Mouse (Mus musculus): ENCODE measurements at regions not wholly inside any gene's neighbourhood (a gene's known extent, or its start where the extent isn't known, plus 50 kb on each side); places are given as distances from the start of the nearest gene placed in this dataset.

DNA sequence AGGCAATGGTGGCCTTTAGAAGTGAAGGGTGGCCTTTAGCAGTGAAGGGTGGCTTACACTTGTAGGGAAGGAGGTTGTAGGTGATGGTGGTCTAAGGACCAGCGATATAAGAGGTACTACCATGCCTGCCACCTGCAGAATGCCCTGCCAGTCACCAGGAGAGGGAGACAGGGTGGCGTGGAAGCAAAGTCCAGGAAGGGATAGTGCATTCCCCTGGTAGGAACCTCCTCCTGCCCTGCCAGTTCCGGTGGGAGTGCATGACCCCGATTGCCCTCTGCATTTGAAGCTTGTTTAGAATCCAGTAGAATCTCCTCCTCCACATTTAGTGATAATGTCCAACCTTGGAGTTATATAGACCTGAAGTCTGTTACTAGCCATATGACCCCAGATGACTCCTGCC, 127.7 kb upstream of the Id2 start:
- DNase-seq (ENCODE audit: low spot score): no peak

DNA sequence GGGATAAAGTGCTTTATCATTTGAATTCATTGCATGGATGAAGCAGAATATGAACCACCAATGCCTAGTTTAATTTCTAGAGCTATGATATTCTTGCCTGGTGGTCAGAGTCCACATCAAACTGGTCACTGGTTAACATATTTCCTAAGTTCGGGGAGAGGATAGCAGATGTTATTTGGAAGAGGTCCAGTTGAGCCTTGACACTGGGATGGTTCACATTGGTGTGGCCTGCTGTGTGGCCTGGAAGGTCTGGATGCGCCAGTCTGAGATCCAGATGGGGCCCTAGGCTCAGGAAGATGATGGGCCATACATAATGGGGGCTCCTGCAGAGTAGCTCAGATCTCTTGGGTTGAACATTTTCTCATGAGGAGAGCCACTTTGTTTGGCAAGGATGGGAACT, 127.3 kb upstream of the Id2 start:
- DNase-seq (ENCODE audit: low spot score): no peak

DNA sequence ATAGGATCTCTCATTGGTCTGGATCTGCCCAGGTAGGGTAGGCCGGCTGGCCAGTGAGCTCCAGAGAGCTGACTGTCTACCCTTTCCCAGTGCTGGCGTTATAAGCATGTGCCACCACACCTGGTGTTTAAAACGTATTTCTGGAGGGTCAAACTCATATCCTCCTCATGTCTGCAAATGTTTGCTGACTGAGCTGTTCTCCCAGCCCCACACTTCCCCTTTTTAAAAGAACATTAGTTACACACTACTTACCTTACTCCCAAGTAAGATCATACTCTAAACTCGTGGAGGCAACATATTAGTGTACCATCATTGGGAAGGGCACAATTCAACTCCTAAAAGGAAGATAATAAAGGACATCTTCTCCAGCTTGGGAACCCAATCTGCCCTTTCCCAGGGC, 126.6 kb upstream of the Id2 start:
- no peak for DNase-seq (ENCODE audit: low spot score)

DNA sequence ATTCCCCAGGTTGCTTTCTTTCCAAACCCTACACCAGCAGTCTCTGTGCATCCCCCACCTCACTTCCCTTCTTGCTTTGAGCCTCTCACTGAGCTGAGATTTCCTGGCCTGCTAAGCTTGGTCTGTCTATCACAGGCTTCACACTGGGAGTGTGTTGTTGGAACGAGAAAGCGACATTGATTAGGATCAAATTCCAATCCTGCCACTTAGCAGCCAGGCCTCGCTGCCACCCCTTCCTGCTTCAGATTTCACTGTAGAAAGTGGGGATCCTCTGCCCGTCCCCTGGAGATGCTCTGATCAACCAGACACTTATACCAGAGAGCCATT, 123.8 kb upstream of the Id2 start:
- DNase-seq (ENCODE audit: low spot score): peak; percentile 27

DNA sequence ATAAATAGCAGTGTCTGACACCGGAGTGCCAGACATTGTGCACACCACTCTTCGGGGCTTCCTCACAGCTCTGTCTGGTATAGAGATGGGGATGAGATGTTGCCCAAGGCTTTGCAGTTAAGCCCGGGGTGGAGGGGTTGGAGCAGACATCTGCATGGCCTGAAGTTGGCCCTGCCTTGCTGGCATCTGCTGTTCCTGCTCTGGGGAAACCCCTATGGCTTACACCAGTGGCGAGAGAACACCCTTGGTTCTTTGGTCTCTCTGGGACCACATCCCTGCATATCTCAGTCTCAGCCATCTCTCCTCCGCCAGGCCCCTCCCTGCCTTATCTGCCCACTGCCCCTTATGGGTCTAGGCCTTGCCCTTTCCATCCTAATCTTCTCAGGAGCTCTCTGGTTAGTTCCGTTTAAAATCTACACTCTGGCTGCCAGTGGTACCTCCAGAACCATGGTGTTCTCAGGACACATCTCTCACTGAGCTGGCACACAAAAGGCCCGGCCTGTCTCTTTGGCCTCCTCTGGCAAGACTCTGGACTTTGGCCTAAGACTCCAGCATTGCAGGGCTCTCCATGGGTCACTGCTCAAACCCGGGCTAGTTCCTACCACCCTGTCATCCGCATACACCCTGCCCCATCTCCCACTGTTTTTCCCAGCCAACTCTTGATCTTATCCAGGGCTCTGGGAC, 123.3 kb upstream of the Id2 start:
- no peak for DNase-seq (ENCODE audit: low spot score)

DNA sequence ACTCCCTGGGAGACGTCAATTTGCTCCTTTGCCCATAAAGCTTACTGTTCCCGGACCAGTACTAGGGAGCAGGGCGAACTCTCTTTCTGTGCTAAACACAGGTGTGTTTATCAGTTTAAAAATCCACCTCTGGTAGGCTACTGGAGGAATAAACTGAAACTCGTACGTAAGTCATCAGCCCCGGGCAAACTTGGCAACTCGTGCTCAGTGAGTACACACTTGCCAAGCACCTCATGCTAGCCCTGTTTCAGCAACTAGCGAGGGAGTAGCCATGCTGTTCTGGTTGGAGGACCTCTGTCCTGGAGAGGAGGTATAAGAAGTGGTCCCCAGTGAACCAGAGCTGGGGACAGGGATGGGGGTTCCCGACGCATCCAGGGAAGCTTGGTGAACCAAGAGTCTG, 122.6 kb upstream of the Id2 start:
- no peak for DNase-seq (ENCODE audit: low spot score)

DNA sequence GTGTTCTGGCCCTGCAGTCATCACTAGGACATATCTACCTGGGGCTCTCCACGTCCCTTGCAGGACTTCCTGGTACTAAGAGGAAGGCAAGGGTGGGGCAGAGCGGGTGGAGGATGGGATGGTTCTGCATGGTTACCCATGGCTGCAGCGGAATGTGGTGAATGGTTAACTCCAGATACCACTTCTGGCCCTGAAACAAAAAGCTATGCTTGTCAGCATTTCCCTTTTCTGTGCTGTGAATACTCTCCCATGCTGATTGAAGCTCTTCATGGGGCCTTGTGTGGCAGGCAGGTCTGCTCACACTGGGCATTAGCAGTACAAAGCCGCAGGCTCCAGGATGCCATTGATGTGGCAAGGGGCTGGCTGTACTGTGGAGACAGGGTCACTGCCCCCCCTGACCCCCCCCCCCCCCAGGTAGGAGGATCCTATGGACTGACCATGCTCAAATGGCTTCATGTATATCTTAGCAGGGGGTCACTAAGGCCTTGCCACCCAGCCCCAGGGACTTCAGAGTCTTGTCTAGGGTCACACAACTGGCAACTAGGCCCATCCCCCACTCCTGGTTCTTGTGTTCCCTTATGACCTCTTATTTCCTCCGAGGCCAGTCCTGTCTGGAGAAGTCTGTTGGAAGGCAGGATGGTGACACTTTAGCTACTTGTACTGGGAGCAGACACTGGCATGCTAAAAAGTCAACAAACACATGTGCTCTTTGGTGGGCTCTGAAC, 120.0 kb upstream of the Id2 start:
- peak; percentile 67 for DNase-seq (ENCODE audit: low spot score)

DNA sequence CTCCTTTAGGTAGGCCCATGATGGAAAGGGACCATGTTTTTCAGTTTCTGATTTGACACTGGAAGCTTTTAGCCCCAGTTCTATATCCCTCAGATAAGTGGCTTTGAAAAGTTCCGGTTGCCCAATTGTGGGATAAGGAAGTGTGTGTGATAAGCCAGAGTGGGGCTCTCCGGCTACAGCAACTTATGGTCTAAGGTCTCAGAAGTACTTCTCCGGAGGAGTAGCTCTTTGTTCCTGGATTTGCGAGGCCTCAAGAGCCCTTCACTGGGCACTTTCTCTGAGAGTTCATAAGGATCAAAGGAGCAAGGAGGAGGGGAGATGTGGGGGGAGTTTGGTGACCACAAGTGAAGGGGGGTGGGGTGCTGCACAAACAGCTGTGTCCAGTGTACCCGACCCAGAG, 118.3 kb upstream of the Id2 start:
- DNase-seq (ENCODE audit: low spot score): no peak

DNA sequence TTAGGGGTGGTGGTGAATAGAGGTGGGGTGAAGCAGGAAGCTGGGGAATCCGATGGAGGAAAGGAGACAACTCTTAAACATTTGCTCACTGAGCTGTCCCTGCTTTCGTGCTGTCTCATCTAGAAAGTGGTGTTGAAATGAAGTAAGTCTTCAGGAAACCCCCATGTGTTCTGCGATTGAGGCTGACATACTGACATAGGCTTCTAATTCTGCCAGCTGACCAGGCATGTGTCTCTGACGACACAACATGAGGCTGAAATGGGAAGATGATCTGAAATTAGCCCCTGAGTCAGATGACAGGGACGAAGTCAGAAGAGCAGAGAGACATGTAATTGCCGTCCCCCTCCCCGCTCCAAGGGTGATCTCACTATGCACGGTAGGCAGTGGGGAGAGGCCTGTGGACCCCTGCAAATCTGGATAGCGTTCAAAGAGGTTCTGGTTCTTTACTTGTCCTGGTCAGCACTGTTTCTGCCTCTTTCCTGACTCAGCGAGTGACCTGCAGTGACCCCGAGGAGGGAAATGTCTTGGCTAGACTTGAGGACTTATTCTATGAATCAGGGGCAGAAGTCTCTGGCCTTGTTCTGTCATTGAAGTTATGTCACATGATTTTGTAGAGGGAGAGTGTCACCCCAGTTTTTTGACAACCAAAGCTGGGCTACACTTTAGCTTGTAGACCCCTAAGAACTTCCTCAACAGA, 117.0 kb upstream of the Id2 start:
- no peak for DNase-seq (ENCODE audit: low spot score)

DNA sequence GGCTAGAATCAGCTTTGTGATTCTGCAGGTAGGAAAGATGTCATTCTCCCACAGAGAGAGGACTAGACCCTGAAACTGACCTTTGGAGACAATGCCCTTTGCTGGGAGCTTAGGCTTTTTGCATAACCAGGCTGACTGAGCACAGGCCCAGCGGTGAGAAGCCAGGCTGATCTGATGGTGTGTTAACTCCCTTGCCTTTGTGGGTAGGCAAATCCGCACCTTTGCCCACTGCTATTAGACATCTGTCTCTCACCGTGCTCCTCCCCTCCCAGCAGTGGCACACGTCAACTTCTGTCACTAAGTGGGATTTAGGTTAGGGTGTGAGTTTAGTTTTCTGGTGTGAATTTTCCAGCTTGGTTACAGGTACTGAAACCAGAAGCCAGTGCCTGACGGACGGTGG, 114.4 kb upstream of the Id2 start:
- no peak for DNase-seq (ENCODE audit: low spot score)

DNA sequence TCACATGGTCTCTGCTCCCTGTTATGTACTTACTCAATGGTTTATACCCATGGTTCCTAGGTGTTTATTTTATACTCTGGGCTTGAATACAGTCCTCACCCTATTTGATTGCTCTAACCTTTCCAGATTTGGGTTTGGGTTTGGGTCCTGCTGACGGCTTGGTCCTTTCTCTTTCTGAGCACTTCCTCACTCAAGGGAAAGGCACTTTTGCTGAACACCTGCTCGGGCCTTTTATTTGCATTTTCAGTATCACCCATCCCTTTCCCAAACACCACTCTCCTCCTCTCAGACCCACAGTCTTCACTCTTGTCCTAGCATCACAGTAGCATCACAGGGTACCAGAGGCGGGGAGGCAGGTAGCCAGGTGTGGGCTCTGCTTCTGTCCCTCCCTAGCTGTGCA, 113.7 kb upstream of the Id2 start:
- no peak for DNase-seq (ENCODE audit: low spot score)

DNA sequence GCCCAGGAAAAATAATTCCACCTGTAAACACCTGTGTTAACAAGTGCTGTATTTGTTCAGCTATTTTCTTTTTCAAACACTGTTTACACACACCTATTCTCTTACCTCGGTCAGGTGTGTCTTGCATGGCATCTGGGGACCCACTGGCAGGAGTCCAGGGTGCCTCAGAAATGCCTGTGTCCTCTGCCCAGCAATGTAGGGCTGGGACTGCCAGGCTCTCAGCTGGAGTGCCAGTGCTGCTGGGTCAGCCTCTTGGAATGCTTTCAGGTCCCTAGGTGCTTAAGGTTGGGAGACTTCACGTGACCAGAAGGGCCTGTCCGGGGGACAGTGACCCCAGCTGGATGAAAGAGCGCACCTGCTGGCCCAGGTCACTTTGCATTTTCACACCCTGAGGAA, 112.4 kb upstream of the Id2 start:
- DNase-seq (ENCODE audit: low spot score): no peak

DNA sequence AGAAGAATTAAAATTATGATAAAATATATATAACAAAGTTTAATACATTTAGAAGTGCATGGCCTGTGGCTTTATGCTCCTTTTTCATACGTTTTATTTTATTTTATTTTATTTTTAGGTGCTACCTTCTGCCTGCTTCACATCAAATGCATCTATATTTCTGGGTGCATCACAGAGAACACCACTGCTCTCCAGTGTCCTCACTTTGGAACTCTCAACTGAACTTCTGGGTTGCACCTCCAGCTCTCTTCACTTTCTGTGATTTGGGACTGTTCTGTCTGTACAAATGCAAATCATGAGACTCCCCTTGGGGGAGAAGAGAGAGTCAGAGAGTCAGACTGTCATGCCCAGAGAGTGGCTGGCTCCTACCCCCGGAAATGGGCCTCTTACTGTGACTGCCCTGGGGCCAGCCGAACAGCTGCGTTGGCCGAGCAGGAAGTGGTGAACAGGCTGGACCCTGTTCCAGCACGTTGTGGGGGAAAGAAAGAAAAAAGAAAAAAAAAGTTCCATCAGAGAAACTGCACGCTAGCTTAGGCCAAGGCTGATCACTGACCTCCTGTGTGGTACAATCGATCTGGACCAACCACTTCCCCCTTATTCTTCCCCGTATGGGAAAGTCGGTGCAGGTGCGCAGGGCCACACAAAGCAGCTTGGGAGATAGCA, 111.9 kb upstream of the Id2 start:
- DNase-seq (ENCODE audit: low spot score): peak; percentile 41

DNA sequence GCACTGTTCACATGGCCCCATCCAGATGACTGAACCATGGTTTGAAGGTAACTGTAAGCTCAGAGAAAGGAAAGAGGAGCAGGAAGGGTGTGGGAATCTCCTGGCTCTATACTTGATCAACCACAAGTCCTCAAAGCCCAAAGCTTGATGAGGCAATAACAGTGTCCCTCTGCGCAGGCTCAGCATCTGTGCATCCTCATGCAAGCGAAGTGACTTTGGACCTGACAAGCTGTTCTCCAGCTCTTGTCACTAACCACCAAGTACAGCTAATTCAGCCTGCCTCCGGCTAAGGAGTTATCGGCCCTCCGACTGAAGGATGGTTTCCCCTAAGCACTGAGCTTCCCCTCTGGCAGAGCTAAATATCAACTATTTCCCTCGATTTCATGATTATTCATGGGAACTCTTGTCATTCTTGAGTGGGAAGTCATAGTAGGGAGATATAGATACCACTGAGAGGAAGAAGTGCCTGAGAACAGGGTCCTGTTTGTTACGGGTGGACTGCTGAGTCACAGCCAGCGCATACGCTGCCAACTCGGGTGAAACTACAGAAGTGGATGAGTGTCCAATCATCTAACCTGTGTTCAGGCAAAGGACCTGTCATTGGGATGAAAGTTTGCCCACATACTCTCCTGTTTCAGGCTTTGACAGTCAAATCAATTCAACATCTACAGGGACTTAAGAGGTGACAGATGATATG, 106.6 kb upstream of the Id2 start:
- no peak for DNase-seq (ENCODE audit: low spot score)

DNA sequence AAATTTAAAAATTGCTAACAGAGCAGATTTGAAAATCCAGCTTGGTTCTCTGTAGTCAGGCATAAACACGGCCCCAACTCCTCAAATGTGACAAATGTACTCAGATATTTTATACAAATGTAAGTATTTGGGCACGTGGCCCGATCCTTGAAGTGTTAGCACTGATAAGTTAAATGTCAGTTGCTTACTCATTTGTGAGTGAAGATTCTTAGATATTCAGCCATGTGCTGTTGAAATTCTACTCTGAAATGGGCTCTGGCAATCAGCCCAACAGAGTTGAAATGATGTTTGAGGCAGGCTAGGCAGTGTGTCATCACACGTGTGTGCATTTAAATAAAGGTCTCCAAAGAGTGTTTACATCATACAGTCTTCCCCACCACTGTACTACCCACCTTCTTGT, 103.2 kb upstream of the Id2 start:
- no peak for DNase-seq (ENCODE audit: low spot score)

DNA sequence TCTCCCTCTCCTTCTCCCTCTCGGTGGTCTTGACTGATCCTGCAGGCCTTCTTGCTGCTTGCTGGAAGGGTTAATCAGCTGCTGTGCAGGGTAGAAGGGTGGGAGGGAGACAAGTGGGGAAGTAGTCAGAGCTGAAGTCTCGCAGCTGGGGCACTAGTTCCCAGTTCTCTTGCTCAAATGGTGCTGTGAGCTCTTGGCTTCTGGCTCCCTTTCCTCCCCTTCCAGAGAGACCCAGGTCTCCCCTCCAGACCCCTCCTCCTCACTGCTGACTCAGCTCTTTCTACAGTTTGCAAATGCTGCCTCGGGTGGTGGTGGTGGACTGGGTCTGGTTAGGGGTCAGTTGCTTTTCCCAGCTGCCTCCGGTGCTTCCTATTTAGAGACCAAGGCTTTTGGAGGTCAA, 100.8 kb upstream of the Id2 start:
- DNase-seq (ENCODE audit: low spot score): peak; percentile 36

DNA sequence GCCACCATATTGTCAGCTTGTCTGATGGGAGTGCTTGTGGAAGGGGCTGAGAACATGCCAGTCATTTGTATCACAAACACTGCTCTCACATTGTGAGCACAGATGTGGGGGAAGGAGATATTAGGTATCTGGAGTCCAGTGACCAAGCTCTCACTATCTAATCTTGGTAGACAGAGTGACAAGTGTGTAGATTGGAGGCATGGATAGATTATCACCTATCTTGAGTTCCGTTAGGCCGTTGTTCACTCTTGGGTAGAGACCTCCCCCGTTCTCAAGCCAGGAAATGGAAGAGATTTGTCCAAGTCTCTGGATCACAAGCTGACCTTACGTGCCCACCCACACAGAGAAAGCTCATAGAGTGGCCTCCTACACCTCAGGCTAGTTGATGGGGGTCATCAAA, 99.1 kb upstream of the Id2 start:
- DNase-seq (ENCODE audit: low spot score): no peak

DNA sequence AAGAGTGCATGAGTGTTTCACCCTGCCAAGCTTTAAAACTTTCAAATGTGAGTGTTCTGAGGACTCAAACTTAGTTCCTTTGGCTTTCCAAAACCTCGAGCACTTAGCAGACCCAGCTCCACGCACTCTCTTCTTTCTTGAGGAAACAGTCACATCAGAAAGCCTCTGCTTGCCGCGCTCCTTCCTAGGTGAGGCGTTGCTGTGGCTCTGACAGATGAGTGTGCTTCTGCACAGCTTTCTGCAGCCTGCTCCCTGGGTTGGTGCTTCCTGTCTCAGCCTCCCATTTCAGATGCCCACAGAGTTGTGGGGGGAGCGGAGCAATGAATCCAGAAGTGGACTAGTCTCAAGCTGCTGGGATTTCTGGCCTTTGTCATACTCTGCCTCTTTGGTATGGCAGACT, 95.3 kb upstream of the Id2 start:
- no peak for DNase-seq (ENCODE audit: low spot score)

DNA sequence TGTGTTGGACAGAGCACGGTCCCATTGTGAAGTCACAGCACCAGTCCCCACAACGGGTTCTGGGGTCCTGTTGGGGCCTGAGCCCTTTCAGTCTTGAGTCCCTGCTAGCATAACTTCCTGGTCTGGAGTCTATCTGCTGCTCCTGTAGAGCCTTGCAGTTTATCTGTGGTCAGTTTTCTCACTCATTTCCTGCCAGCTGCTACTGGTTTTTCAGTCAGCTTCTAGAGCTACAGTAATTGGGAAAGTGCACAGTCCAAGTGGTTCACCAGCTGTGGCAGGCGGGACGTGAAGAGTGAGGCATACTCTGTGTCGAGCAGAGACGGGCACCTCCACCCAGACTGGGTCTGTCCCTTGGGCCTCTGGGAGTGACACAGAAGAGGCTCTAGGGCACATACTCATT, 93.4 kb upstream of the Id2 start:
- peak; percentile 37 for DNase-seq (ENCODE audit: low spot score)

DNA sequence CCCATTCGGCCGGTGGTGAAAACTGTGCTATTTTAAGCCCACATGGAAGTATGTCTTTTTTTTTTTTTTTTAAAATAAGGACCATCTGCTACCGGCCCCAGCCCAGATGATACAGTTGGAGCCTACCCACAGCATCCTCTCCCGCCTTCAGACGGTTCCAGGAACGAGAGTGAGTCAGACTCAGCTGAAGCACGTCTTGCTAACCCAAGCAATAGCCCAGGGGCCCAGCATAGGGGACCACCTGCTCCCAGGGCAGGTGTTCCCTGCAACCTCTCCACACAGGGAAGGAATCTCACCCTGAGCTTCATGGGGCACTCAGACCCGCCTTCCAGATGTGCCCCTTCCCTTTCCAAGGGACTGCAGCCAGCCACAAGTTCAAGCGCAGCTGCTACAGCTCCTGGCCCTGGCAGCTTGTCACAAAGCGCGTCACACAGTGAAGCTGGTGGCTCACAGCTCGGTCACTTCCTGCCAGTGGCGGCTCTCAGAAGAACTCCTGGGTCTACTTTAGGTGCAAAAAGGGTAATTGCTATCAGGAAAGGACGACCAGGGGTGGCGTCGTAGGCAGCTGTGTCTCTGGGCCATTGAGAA, 92.3 kb upstream of the Id2 start:
- DNase-seq (ENCODE audit: low spot score): no peak

DNA sequence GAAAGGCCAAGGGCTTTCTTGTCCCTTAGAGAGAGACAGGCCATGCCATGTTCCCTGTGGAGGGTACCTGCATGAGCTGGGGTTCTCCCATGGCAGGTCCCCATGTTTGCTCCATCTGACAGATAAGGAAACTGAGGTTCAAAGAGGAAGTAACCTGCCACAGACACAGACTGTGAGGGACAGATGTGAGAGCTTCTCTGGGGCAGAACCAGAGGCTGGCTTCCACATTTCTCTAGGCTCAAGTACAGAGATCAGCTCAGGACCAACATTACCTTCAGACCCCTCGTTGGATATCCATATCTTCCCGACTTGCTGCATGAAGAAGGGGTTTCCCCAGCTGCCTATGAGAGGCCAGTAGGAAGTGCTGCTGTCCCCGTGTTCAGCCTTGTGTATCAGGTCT, 91.6 kb upstream of the Id2 start:
- DNase-seq (ENCODE audit: low spot score): no peak

DNA sequence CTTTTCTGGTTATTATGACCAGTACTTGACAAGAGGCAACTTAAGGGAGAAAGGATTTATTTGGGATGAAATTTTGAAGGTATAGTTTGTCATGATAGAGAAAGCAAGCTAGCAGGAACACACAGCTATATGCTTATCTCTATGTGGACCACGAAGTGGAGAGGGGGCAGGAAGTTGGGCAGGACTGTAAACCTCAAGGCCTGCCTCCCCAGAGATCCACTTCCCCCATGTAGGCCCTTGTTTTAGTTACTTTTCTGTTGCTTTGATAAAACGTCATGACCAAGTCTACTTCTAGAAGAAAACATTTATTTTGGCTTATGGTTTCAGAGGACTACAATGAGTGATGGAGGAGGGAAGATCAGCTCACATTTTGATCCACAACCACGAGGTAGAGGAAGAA, 90.3 kb upstream of the Id2 start:
- DNase-seq (ENCODE audit: low spot score): no peak
